Mouse (Mus musculus) right cerebral cortex, postnatal 10 days (tissue): Measurements from ENCODE around the gene Atcay.
A peak's percentile ranks its signal among the peaks of the same experiment; 100 is the strongest.
"Not testable (repeated sequence)": the region's sequence is repeated elsewhere in the genome, so short reads cannot be mapped to it uniquely, and the experiment has no call there.

ENCODE experiments used
- DNase-seq, 2 experiments: peaks; one replicate each; pipeline ENCODE4 v3.0.0; 2021; ENCODE audit warnings: low spot score in 2 of 2

Gene Atcay

DNA sequence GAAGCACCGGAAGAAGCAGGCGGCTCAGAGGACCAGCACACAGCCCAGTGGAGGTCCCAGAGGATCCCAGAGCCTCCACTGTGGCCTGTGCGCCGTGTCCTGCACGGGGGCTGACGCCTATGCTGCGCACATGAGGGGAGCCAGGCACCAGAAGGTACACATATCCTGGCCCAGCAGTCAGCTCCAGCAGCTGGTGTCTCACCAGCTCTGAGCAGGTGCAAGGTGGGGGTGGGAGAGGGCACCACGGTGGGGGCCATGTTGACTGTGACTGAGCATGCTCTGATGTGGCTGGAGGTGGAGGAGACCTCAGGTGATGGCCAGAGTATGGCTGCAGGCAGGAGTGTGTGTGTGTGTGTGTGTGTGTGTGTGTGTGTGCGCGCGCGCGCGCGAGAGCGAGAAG, 11.4 kb upstream of the Atcay start:
- no peak for DNase-seq

DNA sequence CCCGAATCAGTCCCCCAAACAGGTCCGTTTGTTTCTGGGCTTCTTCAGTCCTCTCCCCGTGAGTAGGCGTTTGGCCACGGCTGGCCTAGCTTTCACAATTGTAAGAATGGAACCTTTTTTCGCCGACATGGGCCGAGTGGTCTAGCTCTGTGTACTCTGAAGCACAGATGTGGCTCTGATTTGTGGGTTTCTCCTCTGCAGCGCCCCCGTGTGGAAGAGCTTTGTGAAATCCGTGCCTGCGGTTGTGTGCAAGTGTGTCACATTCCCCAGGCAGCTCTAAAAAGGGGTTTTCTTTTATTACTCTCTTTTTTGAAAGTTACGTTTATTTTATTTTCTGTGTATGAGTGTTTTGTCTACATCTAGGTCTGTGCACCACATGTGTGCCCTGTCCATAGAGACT, 10.2 kb upstream of the Atcay start:
- peak in 1 of 2 experiments; percentile 80 for DNase-seq

- no peak for DNase-seq
These were observed 8.0 kb upstream of the Atcay start for GRCm38 (mm10) chr10:81238618-81239017.

GRCm38 (mm10) chr10:81236471-81237268, 6.0 kb upstream of the Atcay start:
- no peak for DNase-seq

DNA sequence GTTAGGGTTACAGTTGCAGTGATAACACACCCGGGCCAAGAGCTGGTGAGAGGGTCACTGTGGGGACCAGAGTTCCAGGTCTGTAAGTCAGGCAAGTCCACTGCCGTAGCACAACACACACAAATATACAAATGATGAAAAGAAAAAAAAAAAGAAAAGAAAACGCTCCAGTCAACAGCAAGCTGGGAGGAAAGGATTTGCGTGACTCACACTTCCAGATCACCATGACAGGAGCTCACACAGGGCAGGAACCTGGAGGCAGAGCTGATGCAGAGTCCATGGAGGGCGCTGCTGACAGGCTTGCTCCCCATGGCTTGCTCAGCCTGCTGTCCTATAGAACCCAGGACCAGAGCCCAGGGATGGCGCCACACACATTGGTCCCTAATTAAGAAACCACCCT, 3.6 kb upstream of the Atcay start:
- no peak for DNase-seq

GRCm38 (mm10) chr10:81233226-81233585, 2.6 kb upstream of the Atcay start:
- DNase-seq = no peak

- DNase-seq = peak; percentile 96
These were observed 2.1 kb upstream of the Atcay start, which contains the start of gene Zfr2 for GRCm38 (mm10) chr10:81232580-81233225. Zfr2 (plus strand) TSS chr10:81233155.

DNA sequence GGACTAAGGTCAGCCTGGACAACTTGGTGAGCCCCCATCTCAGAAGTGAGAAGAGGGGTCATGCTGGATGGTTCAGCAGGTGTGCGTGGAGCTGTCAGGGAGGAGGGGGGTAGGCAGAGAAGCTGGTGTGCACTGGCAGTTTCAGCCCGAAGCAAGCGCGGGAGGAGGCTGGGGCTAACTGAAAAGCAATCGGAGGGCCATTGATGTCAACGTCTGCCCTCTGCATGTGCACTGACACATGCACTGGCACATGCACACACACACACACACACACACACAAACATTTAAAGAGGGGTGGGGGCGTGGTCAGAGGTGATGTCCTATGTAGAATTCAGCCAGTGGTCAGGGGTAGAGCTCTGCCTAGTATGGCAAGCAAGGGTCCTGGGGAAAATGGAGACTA, 803 bp upstream of the Atcay start:
- peak in 1 of 2 experiments; percentile 48 for DNase-seq

- peak; percentile 68 to 74 for DNase-seq
These were observed 747 bp downstream of the Atcay start for GRCm38 (mm10) chr10:81229735-81230437.

DNA sequence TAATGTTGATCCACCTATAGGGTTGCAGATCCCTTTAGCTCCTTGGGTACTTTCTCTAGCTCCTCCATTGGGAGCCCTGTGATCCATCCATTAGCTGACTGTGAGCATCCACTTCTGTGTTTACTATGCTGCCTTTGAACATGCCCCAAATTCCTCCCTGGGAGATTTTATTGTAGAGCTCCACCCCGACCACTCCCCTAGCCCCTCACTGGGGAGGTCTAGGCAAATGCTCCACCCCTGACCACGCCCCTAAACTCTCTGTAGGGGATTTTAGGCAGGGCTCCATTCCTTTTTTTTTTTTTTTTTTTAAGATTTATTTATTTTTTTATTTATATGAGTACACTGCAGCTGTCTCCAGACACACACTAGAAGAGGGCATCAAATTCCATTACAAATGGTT, 6.9 kb downstream of the Atcay start:
- not testable (repeated sequence) for DNase-seq

DNA sequence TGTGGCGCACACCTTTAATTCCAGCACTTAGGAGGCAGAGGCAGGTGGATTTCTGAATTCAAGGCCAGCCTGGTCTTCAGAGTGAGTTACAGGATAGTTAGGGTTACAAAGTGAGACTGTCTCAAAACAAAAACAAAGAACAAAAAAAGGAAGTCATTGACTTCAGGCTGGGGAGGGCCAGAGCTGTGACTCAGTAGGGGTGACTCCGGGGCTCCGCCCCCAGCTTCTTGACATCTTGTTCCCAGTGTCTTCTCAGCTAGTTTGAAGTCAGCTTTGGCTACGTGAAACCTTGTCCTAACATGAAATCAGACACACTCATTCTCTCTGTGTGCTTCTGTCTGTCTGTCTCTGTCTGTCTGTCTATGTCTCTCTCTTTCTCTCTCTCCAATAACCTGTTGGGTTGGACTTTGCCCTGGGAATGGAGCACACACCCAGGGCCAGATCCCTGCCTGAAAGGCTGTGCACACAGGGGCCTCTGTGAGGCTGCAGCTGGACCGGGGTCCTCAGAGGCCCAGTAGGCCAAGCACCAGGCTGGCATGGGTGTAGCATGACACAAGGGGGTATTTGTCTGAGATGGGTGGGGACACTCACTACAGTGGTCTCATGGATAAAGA, 9.1 kb downstream of the Atcay start:
- no peak for DNase-seq

DNA sequence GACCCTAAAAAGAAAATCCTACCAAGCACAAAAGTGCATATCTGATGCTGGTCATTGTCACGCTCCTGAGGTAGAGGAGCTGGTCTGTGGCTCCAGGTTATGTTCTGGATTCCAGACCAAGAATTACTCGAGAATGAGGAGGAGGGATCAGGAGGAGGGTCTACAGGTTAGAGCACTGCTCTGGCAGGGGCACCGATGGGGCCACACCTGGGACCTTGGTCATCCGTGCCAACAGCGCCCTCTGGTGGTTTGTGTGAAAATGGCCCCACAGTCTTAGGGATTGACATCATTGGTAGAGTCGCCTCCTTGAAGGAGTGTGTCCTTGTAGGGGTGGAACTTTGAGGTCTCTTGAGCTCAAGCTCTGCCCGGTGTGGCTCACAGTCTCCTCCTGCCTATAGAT, 12.7 kb downstream of the Atcay start:
- no peak for DNase-seq

DNA sequence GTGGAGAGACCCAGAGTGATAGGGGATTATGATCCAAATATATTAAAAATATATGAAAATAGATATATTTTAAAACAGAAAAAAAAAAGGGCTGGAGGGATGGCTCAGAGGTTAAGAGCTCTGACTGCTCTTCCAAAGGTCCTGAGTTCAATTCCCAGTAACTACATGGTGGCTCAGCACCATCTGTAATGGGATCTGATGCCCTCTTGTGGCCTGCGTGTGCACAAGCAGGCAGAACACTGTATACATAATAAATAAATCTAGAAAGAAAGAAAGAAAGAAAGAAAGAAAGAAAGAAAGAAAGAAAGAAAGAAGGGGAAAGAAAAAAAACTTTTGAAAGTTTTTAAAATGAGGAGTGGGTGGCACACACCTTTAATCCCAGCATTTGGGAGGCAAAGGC, 13.4 kb downstream of the Atcay start:
- not testable (repeated sequence) for DNase-seq

GRCm38 (mm10) chr10:81216810-81217209, 13.8 kb downstream of the Atcay start:
- DNase-seq = no peak

GRCm38 (mm10) chr10:81216260-81216659, 14.4 kb downstream of the Atcay start:
- DNase-seq = no peak

GRCm38 (mm10) chr10:81210154-81210553, 20.5 kb downstream of the Atcay start:
- no peak for DNase-seq

DNA sequence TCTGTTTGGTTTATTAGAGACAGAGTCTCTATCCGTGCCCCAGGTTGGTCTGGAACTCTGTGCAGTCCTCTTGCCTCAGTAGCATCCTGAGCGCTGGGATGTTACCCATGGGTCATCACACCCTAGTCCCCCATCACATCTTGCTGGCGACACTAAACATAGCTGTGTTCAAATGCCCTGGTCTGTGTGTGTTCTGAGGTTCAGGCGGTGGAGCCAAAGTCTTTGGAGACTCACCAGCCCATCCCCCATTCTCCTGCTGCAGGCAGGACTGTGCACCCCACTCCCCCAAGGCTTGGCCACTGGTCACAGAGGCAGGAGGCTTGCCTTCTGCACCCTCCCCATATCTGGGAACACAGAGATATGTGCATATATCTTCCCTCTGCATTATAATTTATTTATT, 26.5 kb downstream of the Atcay start:
- peak in 1 of 2 experiments; percentile 55 for DNase-seq

DNA sequence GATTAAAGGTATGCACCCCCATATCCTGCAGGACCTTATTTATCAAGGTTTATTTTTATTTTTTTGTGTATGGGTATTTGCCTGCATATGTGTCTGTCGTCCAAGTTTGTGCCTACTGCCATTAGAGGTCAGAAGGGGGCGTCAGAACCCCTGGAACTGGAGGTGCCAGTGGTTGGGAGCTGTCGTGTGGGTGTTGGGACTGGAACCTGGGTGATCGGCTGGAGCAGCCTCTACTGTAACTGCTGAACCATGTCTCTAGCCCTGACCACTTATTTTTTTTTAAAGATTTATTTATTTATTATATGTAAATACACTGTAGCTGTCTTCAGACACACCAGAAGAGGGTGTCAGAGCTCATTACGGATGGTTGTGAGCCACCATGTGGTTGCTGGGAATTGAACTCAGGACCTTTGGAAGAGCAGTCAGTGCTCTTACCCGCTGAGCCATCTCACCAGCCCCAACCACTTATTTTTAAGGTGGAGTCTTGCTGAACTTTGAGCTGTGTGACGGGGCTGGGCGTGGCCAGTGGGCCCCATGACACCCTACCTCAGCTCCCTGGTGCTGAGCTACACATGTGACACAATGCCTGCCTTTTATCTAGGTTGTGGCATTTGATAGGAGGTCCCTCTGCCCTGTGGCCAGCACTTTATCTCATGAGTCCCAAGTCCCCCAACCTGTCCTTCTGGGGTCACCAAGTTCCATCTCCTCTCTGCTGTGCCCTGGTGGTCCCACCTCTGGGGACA, 27.5 kb downstream of the Atcay start:
- no peak for DNase-seq

DNA sequence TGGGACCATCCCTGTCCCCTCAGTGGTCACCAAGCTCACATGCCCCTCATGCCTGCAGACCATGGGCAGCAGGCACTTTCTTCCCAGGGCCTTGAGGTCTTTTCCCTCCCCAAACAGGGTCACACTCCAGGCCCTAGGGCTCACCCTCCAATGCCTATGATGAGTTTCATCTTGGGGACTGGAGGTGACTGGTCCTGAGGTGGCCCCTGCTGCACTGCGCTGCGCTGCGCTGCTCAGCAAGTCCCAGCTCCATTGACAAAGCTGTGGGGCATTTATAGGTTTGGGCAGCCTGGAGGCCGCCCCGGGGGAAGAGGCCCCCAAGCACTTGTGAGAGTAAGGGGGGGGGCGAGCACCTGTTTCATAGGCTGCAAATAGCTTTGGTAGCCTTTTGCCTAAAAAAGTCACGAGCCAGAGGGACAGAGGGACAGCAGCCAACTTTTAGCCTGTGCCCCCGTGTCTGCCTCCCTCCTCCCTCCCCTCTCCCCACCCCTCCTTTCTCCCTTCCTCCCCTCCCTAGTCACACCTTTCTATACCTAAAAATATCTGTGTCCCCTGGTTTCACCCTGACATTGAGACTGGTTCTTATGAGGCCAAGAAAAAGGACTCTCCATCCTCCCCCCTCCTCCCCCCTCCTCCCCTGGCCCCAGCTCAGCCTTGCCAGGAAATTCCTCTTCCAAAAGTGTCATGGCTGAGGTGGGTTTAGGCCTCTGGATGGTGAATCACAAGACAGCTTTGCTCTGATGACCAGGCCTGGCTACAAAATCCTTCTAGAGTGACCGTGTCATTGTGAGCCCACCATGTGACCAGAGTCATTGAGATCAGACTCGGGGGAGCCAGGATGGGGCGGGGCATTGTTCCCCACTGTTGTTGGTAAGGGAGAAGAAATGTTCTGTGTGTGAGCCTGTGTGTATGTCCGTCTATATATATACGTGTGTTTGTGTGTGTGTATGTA, 28.6 kb downstream of the Atcay start, which contains the start of gene Nmrk2:
TSS of gene Nmrk2 (minus strand) at position 245 of the 952 bp plus-strand sequence.
- no peak for DNase-seq

DNA sequence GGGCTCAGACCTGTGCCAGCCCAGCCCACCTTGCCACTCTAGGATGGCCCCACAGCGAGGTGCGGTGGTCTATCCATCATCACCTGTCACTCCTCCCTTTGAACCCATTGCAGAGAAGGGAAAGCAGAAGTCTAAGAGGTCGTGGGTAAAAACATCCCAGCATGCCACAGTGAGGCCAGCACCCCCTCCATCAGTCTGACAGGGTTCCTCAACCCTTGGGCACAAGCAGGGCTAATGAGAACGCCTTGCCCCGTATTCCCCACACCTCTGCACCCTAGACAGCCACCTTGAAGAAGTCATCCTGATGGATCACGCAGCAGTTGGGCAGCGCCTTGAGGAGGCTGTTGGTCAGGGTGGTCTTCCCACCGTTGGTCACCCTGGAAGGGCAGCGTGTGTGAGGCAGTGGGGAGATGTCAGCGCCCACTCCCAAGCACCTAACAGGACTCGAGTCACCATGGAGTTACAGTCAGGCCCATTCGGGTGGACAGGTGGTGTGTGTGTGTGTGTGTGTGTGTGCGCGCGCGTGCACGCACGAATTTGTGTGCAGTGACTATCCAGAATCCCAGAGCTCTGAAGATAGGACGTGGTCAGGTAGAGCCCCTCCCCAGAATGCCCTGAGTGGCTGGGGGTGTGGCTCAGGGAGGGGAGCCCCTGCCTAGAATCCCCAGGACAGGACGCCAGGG, 29.9 kb downstream of the Atcay start:
- DNase-seq = no peak
